Mouse (Mus musculus) R1 (cell line): ENCODE measurements at regions not wholly inside any gene's neighbourhood (a gene's known extent, or its start where the extent isn't known, plus 50 kb on each side); places are given as distances from the start of the nearest gene placed in this dataset.

Experiments used
- DNase-seq: peaks from one replicate; pipeline ENCODE4 v3.0.0-alpha.2; 2018; ENCODE audit warnings: low read depth, low spot score

DNA sequence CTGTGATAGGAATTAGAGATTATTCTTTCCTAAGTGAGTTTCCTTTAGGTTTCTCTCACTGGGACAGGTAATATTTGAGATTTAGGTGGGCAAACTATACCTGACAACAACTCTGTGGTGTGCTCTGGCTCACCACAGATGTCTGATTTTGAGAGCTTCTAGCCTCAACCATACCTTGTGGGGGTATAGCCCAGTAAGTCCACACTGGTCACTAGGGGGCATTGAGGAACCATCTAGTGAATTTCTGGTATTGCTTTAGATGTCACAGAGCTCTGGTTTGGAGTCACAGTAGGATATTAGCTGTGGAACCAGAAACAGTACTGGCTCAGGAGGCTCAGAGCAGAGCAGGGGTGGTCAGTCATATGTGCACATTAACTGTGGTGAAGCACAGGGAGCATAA lies 91.5 kb upstream of the 2210010C04Rik start:
- DNase-seq, result no peak

DNA sequence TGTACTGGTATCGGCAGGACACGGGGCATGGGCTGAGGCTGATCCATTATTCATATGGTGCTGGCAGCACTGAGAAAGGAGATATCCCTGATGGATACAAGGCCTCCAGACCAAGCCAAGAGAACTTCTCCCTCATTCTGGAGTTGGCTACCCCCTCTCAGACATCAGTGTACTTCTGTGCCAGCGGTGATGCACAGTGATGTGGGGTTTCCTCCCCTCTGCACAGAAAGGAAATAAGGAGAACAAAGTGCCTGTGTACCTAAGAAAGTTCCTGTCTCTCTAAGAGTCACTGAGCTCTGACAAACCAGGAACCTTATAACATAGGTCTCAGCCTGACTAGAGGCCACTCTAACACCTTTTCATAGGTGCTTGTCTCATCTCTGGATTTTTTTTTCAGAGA lies 86.3 kb upstream of the 2210010C04Rik start:
- no peak for DNase-seq

DNA sequence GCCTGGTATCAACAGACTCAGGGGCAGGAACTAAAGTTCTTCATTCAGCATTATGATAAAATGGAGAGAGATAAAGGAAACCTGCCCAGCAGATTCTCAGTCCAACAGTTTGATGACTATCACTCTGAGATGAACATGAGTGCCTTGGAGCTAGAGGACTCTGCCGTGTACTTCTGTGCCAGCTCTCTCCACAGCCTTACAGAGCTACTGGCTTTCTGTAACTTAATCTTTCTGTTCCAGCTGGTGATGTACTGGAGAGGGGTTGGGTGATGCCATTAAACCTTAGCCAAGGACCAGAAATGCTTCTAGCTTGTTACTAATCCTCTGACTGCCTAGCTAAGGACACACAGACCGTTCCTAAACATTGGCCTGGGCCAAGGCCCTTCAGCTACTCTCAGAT lies 83.9 kb upstream of the 2210010C04Rik start:
- DNase-seq, result no peak

DNA sequence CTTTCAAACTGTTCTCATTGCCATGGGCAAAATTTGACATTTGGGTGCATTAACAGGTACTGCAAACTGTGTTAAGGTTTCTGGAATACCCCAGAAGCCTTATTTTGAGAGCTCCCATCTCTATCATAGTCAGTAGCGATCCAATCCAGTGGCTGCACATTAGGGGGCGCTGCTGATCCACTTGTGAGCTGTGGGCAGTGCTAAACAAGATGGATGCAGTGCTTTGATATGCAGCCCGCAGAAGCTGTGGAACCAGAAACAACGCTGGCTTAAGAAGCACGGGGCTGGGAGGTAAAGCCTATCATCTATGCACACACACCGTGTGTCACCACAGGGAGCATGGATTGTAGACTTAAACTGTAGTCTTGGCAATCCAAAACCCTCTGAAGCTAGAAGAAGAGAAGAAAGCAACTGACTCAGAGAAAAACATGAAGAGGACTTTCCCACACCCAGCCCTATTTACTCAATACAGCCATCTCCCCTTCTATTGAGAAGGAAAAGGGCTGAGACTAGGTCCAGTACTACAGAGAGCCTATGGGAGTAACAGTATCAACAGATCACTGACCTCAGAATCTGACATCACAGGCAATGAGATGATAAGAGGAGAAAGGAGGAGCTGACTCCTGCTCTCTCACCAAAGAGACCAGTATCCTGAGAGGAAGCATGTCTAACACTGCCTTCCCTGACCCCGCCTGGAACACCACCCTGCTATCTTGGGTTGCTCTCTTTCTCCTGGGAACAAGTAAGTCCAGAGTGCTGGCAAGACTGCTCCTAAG lies 83.1 kb upstream of the 2210010C04Rik start:
- DNase-seq, result peak; percentile 64

DNA sequence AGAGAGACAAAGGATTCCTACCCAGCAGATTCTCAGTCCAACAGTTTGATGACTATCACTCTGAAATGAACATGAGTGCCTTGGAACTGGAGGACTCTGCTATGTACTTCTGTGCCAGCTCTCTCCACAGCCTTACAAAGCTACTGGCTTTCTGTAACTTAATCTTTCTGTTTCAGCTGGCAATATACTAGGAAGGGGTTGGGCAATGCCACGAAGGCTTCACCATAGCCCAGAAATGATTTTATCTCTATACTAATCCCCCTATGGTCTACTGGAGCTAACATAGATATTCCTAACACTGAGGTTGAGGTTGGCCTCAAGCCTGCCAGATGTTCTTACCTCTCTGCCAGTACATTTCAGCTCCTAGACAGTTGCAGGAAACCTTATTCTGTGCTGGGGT lies 78.6 kb upstream of the 2210010C04Rik start:
- no peak for DNase-seq

DNA sequence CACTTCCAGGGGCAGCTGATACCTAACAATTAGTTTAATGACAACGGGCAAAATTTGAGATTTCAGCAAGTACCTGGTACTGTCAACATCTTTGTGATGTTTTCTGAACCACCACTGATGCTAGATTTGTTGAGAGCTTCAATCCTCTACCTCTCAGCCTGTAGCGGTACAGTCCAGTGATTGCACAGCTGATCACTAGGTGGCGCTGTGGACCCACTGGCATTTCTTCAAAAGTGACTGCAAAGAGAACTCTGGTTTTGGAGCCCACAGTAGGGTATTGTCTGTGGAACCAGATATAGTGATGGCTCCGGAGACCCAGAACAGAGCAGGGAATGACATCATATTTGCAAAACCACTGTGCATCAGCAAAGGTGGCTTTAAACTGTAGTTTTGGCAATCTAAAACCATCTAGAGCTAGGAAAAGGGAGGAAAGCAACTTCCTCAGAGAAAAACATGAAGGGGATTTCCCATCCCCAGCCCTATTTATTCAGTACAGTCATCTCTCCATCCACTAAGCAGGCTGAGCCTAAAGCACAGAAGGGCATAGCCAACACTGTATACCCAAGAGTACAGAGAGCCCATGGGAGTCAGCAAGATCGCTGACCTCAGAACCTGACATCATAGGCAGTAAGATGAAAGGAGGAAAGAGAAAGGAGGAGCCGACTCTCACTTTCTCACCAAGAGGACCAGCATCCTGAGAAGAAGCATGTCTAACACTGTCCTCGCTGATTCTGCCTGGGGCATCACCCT lies 77.7 kb upstream of the 2210010C04Rik start:
- peak; percentile 50 for DNase-seq

DNA sequence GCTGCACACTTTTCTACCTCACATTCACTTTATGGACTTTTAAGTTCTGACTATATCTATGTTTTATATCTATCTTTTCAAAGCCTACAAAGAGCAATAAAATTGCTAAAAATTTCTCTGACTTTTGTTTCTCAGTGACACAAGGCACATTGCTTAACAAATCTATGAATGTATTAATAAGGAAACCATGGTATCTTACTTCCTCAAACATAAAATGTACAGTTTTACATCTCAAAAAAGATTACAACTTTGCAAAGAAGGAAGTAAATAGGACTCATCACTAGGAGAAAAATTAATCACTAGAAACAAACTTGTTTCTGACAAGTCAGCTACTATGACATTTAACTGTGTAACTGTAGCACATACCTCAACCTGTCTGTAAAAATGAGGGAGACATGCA lies 76.5 kb upstream of the 2210010C04Rik start:
- DNase-seq, result no peak

DNA sequence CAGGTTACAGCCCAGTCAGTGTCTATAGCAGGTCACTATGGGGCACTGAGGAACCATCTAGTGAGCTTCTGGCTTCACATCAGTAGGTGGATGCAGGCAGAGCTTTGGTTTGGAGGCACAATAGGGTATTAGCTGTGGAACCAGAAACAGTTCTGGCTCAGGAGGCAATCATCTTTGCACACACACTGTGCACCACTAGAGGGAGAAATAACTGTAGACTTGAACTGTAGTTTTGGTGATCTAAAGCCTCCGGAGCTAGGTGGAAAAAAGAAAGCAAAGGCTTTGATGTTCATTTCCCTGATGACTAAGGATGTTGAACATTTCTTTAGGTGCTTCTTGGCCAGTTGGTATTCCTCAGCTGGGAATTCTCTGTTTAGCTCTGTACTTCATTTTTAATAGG lies 73.6 kb upstream of the 2210010C04Rik start:
- peak; percentile 10 for DNase-seq

DNA sequence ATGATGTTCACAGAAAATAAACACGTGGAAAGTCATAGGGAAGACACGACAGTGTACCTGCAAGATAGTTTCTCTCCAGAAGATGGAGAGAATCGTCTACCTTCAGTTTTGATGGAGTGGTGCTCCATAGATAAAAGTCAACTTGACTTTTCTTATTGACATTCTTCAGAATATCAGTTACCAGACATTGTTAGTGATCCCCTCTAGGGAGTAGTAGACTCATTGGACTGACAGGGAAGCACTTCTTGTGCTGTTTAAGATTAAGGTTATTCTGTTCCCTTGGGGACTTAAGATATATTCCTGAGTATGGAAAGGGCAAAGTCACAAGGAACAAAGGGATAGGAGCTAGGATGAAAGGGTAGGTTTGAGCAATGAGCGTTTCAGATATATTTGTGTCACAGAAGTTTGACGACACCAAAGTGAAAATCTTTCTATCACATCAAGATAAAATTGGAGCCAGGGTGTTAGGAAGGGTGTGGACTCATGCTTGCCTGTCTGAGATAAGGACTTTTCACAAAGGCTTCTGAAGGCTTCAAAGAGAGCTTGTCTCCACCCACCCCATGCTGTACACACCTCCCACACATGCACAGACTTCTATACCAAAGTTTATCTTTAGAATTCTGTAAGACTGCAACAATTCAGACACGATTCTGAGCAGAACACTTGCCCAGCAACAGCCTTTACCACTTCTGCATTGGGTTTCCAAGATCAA lies 68.5 kb upstream of the 2210010C04Rik start:
- no peak for DNase-seq

DNA sequence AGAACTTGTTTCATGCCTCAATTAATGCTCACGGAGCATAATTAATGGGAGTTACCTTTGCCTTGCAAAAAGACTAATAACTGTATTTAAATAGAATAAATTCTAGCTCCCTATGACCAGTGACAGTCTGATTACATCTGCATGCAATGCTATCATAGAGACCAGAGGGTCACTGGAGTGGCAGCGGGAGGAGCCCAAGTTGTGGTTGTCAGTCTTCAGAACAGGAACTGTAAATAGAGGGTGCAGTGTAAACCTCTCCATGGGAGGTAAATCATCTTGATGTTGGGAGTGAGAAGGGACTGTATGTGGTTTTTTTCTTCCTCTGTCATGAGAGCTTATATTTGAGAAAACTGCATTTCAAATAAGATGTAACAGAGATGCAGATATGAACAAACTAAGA lies 66.7 kb upstream of the 2210010C04Rik start:
- DNase-seq, result no peak

DNA sequence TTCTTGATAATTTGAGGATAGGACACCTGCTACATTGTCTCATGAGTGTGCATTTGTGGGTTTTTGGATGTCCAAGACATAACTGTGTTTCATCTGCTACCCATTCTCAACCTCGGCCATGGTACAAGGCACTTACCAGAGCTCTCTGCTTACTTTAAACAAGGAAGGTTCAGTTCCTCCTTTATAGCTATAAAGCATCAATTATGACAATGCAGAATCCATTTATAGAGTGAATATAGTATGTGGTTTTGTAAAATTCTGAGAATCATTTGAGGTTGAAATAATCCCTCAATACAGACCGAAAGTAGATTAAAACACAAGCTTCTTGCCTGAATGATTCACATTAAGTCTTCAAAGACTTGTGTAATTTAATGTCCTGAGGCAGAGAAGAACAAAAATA lies 64.9 kb upstream of the 2210010C04Rik start:
- no peak for DNase-seq

DNA sequence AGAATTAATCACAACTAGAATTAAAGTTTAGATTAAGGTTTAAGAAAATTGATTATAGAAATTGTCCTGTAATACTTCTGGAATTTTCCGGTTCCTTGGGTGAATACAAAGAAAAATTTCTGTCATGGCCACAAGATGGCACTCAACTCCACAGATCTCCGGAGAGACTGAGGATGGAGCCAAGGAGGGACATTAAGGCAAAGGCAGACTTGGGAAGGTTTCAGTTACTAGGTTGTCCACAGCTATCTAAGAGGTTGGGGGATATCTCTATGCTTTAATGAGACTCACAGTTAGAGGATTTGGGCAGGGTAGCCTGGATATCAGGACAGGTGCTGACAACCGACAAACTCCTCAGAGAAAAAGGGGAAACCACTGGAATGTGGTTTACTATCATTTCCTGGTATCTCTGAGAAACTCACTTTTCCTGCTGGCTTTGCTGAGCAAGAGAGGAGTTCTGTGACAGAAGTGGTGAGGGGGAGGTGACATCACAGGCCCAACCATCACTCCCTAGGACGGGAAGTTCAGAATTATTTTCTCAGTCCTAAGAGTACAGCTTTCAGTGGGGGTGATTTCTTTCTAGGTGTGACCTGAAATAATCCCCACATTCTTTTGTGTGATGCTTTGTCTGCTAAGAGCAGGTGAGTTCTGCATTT lies 56.0 kb upstream of the 2210010C04Rik start:
- peak; percentile 25 for DNase-seq
